Mouse (Mus musculus) kidney, postnatal 36 days (tissue): Measurements from ENCODE around the gene Ckap5.
"Not testable (repeated sequence)": the region's sequence is repeated elsewhere in the genome, so short reads cannot be mapped to it uniquely, and the experiment has no call there.

Experiments
- DNase-seq, 2 experiments: peaks; one replicate each; pipeline ENCODE4 v3.0.0; 2021 to 2022; ENCODE audit warnings: mixed read lengths in 2 of 2

Gene Ckap5

DNA sequence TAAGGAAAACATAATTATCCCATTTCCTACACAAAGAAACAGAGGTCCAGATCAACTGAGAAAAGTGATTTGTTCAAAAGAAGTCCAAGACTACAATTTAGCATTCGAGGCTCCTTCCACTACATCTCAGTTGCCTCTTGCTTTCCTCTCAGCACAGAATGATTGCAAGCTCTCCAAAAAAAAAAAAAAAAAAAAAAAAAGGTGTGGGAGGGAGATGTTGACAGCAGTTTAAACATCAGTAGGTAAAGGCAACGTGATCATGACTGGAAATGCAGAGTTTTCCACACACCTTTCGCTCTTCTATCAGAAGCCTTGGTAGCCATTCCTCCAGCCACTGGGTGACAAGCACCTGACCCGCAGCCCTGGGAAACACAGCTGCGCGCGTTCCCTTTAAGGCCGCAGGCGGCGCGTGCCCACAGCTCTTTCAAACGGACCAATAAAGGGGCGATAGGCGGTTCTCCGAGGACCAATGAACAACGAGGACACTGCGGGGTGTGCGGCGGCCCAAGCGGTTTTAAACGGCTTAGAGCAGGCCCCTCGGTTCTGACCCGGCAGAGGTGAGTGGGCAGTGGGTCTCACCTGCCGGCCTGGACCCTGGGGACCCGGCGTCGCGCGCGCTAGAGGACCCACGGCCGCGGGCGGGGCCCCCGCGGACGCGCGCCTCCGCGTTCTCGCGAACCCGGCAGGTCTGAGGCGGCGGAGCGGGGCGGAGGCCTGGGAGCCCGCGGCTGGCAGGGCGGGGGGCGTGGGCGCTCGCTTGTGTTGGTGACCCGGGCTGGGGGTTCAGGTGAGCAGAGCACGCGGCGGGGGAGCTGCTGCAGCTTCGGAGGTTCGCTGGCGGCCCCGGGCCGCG is at the start of gene Ckap5:
Ckap5 (plus strand) TSS at position 469 of the 853 bp plus-strand sequence.
- DNase-seq: peak; percentile 94 to 95

DNA sequence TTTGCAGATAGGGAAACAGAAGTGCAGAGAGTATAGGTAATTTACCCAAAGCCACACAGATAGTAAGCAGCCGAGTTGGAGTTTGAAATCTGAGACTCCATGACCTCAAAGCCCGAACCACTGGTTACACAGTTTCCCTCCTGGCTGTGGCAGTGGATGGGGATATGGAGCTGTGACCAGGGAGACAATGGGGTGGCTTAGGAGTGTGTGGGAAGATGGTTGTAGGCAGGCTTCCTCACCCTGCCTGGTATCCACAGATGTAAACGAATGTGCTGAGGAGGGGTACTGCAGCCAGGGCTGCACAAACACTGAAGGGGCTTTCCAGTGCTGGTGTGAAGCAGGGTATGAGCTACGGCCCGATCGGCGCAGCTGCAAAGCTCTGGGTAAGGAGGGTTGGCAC is 49.7 kb upstream of the Ckap5 start:
- DNase-seq: no peak

DNA sequence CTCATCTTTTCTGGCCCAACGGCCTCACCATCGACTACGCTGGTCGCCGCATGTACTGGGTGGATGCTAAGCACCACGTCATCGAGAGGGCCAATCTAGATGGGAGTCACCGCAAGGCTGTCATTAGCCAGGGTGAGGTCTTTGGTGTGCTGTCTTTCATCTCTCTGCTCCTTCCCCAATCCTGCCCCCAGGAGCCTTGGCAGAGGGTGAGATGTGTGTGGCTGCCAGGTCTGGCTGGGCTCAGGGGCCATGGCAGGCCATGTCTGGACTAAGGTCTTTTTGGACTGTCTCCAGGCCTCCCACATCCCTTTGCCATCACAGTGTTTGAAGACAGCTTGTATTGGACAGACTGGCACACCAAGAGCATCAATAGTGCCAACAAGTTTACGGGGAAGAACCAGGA is 46.2 kb upstream of the Ckap5 start:
- no peak for DNase-seq

DNA sequence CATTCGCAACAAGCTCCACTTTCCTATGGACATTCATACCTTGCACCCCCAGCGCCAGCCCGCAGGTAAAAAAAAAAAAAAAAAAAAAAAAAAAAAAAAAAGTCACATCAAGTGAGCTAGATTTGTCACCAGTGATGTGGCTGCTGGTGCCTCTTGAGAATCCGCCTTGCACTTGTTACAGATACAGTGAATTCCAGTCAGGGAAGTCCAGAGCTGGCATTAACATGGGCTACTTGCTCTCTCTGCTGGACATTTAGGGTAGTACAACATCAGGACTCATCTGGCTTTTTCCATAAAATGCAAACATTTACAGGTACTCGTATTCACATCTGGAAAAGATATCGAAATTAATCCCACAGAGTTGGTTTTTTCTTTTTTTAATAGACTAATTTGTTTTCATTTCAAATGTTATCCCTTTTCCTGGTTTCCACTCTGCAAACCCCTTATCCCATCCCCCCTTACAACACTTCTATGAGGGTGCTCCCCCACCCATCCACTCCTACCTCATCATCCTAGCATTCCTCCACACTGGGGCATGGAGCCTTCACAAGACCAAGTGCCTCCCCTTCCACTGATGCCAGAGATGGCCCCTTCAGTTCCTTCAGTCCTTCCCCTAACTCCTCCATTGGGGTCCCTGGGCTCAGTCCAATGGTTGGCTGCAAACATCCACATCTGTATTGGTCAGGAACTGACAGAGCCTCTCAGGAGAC is 45.6 kb upstream of the Ckap5 start:
- peak; percentile 68 to 76 for DNase-seq

DNA sequence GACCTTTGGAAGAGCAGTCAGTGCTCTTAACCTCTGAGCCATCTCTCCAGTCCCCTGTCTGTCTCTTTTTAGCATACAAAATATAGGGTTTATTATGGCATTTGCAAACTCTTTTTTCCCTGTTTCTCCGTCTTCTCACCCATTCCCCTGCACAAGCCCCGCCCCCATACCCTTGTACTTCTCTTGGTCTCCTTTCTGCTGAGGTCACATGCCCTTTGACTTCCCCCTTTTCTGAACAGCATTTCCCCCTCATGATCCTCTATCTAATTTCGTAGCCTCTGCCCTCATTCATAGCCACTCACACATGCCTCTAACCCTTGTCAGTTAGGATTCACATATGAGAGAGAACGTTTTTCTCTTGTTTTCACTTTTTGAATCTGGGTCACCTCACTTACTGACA is 41.9 kb upstream of the Ckap5 start:
- DNase-seq: peak in 1 of 2 experiments; percentile 41

DNA sequence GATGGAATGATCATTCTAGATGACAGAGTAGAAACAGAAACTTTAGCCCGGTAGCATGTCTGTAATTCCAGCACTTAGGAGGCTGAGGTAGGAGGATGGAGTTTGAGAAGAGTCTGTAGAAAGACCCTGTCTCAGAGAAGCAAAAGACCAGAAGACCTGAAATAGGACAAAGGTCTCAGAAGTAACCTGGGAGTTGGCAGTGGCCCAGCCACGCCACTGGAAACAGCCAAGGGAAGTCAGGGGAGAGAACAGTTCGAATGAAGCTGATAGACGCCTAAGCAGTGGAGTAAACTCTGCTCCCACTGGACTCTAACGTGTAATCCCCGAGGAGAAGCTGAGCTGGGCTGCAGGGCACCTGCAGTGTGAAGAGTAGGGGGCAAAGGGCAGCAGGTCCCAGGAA is 41.3 kb upstream of the Ckap5 start:
- peak; percentile 29 to 61 for DNase-seq

DNA sequence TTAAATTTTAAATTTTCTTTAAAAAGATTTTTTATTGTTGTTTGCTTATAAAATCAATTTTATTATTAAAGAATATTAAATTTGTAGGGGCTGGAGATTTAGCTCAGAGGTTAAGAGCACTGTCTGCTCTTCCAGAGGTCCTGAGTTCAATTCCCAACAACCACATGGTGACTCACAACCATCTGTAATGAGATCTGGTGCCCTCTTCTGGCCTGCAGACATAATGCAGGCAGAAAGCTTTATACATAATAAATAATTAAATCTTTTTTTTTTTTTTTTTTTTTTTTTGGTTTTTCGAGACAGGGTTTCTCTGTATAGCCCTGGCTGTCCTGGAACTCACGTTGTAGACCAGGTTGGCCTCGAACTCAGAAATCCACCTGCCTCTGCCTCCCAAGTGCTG is 39.3 kb upstream of the Ckap5 start:
- peak; percentile 33 to 67 for DNase-seq

DNA sequence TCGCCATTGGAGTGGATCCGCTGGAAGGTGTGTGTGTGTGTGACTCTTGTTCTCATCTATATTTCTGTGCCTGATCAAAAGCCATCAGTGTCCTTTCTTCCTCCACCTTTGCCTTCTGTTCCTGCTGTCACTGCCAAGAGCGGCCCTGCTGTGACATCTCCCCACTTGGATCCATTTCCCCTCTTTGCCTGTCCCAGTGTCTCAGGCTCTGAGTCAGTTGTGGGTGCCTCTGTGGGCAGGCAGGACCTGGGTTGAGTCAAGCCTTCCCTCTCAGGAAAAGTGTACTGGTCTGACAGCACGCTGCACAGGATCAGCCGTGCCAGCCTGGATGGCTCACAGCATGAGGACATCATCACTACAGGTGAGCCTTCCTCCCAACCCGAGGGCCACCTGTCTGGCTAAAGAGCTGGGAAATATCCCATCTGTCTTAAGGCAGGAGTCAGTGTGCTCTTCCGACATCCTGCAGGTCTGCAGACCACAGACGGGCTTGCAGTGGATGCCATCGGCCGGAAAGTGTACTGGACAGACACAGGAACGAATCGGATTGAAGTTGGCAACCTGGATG is 34.4 kb upstream of the Ckap5 start:
- no peak for DNase-seq

DNA sequence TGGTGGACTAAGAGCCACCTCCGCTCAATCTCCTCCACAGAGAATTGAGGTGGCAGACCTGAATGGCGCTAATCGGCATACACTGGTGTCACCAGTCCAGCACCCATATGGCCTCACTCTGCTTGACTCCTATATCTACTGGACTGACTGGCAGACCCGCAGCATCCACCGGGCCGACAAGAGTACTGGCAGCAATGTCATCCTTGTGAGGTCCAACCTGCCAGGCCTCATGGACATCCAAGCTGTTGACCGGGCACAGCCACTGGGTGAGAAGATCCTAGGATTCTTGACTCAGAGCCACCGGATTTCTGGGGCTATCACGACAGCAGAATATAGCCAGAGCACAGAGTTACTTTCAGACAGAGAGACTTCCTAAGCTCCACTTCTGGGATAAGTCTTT is 32.6 kb upstream of the Ckap5 start:
- DNase-seq: no peak

DNA sequence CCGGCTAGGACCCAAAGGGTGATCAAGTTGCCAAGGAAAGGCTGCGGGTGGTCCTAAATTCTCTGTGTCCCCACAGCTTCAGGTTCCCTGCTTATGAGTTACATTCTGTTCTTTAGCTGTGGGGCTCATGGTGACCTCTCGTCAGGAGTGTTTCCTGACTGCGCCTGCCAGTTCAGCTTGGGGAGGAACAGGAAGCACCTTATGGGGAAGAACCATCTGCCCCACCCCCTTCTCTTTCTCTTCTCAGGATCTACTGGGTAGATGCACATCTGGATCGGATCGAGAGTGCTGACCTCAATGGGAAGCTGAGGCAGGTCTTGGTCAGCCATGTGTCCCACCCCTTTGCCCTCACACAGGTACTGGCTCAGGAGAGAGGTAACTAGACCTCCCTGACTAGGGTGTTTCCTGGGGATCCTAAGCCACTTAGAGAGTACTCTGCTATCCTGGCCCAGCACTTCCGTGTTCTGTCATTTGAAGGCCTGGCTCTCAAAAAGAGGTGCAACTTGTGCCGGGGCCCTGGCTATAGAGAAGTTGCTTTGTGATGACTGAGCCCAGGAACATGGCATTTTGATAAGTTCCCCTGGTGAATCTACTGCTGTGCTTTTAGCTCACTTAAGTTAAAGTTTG is 28.4 kb upstream of the Ckap5 start:
- DNase-seq: no peak

DNA sequence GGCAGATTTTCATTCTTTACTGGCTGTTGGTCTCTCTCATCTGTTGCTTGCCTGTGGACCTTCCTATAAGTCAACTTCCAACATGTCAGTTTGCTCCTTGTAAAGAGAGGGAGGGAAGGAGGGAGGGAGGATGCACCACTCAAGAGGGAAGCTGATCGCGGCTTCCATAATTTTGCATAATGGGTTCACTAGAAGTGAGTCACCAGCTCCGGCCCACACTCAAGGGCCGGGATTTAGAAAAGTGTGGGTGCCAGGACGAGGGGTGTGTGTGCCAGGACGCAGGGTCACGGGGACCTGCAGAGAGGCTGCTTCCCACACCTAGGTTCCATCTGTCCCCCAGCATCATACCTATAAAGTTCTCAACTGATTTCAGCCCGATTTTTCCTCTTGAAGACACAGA is 18.5 kb upstream of the Ckap5 start:
- DNase-seq: no peak

DNA sequence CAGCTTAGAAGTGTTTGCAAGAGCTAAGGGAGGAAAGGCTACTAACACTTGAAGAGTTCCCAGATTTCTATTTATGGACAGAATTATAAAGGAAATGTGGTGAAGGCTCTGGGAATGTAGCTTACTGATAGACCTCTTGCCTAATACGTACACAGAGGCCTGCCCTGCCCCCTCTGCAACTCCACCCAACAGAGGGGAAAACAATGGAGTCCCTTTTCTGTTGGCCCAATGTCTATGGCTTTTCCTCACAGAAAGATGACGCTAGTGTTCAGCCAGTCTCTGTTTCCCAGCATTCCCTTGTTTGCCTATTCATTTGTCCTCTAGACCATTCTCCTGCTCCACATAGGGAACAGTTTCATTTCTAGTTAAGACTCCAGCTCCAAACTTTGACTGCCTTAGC is 9.4 kb upstream of the Ckap5 start:
- DNase-seq: peak in 1 of 2 experiments; percentile 6

DNA sequence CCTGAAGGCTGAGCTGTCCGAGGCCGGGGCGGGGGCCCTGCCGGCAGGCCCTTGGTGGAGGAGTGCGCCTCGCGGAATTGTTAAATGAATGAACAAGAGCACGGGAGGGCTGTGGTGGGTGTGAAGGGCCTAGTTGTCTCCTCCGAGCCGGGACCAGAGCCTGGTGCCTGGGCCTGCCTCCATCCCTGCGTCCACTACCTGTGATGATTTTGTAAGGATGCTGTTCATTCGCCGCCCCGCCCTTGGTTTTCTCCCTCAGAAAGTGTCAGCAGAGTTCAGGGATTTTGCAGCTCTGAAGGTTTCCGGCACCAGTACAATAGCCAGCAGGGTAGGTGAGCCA is 555 bp downstream of the Ckap5 start:
- peak in 1 of 2 experiments; percentile 12 for DNase-seq

DNA sequence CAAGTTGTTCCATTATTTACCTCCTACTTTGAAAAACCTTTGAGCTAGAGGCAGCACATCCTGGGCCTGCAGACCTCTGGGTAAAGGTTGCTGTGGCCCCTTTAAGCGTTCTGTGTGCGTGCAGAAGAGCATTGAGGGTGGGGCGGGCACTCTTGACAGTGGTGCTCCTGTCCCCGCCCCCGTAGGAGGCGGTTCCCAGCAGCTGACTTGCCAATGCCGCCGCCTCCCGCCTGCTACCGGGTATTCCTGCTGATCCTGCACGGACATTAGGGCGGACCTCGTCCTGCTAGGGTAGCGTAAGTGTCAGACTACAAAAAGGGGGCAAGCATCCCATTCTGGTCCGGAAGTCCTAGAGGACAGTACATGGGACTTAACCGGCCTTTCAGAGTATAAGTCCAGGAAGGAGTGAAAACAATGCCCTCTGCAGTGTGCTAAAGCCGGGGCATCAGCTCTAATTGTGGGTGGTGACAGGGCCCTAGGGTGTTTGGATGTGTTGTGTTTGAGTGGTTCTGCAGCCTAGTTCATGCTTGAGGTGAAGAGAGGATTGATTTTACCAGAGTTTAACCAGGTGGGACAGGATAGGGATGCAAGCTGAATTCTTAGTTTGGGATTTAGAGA is 11.1 kb downstream of the Ckap5 start:
- DNase-seq: peak; percentile 97

DNA sequence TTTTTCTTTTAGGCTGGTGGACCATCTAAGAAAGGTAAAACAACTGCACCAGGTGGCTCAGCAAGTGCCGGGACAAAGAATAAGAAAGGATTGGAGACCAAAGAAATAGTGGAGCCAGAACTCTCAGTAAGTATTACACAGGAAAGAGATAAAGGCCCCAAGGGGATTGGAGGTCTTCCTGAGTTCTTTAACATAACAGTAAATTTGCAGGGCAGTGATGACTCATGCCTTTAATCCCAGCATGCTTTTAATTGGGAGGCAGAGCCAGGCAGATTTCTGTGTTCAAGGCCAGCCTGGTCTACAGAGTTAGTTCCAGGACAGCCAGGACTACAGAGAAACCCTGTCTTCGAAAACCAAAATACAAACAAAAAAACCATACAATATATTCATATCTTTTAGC is 41.6 kb downstream of the Ckap5 start:
- no peak for DNase-seq

DNA sequence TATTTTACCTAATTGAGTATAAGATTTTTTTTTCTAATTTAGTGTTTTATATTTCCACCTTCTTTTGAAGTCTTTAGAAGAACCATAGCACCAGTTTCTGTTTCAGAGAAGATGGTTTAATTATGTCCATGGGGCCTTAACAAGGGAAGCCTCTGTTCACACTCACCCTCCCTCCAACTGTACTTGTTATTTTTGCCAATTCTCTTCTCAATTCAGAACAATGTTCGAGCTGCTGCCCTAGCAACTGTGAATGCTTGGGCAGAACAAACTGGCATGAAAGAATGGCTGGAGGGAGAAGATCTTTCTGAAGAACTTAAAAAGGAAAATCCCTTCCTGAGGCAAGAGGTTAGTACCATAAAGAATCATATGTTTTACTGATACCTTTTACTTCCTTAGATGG is 54.3 kb downstream of the Ckap5 start:
- DNase-seq: no peak

DNA sequence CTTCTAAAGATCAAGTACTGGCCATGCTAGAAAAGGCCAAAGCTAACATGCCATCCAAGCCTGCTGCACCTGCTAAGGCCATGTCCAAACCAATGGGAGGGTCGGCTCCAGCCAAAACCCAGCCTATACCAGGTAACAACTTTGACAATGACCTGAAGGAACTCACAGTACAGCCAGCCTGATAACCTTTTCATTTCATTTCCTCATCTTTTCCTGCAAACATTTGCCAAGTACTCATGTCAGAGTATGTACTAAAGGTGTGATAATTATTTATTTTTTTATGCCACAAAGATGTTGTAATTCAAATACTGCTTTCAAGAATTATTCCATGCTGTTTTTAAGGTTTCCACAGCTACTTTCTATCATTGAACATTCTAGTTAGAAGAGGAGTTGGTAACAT is 59.7 kb downstream of the Ckap5 start:
- no peak for DNase-seq

DNA sequence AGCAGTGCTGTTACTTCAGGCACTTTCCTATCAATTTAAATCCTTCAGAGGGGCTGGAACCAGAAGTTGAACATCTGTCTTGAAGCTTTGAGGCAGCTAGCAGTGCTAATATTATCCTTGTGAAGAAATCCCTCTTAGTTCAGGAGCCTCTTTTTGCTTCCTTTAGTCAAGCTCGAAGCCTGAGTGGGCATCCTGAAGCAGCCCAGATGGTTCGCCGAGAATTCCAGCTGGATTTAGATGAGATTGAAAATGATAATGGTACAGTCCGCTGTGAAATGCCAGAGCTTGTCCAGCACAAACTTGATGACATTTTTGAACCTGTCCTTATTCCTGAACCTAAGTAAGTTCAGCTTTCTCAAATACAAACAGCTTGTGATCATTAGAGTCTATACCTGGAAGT is 73.9 kb downstream of the Ckap5 start:
- no peak for DNase-seq

DNA sequence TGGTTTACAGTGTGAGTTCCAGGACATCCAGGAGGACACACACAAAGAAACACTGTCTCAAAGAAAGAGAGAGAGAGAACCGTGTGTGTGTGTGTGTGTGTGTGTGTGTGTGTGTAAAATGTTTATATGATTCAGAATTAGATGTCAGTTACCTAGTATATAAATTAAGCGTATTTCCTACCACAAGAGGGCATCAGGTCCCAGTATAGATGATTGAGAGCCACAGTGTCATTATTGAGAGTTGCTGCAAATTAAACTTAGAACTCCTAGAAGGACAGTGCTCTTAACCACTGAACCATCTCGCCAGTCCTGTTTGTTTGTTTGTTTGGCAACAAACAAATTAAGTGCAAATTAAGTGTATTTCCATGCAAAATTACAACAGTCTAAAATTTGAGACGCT is 75.8 kb downstream of the Ckap5 start:
- DNase-seq: no peak

DNA sequence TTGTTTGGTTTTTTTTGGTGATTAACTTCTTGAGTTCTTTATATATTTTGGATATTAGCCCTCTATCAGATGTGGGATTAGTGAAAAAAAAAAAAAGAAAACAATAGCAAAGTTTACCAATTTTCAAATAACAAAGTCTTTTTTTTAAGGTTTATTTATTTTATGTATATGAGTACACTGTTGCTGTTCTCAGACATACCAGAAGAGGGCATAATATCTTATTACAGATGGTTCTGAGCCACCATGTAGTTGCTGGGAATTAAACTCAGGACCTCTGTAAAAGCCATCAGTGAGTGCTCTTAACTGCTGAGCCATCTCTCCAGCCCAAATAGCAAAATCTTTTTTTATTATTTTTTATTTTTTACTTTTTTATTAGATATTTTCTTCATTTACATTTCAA is 82.8 kb downstream of the Ckap5 start:
- DNase-seq: not testable (repeated sequence)

DNA sequence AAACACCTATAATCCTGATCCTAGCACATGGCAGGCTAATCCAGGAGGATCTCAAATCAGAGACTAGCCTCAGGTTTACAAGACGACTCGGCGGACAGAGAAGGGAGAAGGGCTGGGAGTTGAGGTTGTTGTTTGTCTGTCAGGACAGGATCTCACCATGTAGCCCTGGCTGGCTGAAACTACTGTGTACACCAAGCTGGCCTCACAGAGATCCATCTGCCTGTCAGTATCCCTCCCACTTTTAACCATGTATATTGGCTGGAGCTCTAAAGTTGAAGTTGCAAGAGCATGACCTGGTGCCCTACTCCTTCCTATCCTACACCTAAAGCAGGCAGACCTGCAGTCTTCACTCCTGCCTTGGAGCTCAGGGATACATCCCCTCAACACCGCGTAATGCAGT is 95.8 kb downstream of the Ckap5 start:
- DNase-seq: no peak

DNA sequence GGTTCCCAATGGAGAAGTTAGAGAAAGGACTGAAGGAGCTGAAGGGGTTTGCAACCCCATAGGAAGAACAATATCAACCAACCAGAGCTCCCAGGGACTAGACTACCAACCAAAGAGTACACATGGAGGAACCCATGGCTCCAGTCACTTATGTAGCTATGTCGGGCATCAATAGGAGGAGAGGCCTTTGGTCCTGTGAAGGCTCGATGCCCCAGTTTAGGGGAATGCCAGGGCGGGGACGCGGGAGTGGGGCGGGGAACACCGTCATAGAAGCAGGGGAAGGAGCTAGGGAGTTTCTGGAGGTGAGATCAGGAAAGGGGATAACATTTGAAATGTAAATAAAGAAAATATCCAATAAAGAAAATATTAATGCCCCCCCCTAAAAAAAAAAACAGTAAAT is 96.8 kb downstream of the Ckap5 start:
- DNase-seq: not testable (repeated sequence)

DNA sequence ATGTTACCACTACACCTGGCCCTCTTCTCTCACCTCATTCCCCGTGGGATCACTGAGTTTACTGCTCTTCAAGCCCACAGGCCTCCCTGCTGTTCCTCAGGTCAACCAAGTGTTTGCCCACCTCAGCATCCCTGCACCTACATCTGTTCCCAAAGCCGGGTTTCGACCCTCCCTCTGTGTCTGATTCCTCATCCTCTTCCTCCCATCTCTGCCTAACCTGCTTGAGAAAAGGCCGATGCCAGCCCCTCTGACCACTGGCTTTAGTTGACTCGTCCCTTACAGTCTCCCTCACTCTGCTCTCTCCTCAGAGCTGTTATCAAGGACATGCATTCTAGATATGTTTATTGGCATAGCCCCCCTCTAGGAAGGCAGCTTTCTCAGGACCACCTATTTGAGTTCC is 100.9 kb downstream of the Ckap5 start:
- no peak for DNase-seq
